Mouse (Mus musculus): ENCODE data around the gene Magi1. TPM values are rescaled to one million over a fixed set of nuclear protein-coding genes. Genes with fewer than 3 reads are reported as not detected.

Magi1 gene
- total RNA-seq, 1 experiment from 2014 or later = 0.20 TPM

GRCm38 (mm10) chr6:93819282-93819681, 464.4 kb downstream of the Magi1 start:
- no peak for ATAC-seq (replicated peaks in 1 of 2; ENCODE audit: insufficient read depth in 1 of 2, low FRiP score in 2 of 2, low TSS enrichment in 1 of 2, low read depth in 1 of 2, poor library complexity in 2 of 2, severe bottlenecking in 2 of 2)

- no peak for ATAC-seq (replicated peaks in 1 of 2; ENCODE audit: insufficient read depth in 1 of 2, low FRiP score in 2 of 2, low TSS enrichment in 1 of 2, low read depth in 1 of 2, poor library complexity in 2 of 2, severe bottlenecking in 2 of 2)
These were observed 465.2 kb downstream of the Magi1 start for GRCm38 (mm10) chr6:93818494-93818893.

- no peak for ATAC-seq (replicated peaks in 1 of 2; ENCODE audit: insufficient read depth in 1 of 2, low FRiP score in 2 of 2, low TSS enrichment in 1 of 2, low read depth in 1 of 2, poor library complexity in 2 of 2, severe bottlenecking in 2 of 2)
These were observed 478.2 kb downstream of the Magi1 start for GRCm38 (mm10) chr6:93805407-93805936.

GRCm38 (mm10) chr6:93802390-93802789, 481.3 kb downstream of the Magi1 start:
- ATAC-seq (replicated peaks in 1 of 2; ENCODE audit: insufficient read depth in 1 of 2, low FRiP score in 2 of 2, low TSS enrichment in 1 of 2, low read depth in 1 of 2, poor library complexity in 2 of 2, severe bottlenecking in 2 of 2) = no peak

- ATAC-seq (replicated peaks in 1 of 2; ENCODE audit: insufficient read depth in 1 of 2, low FRiP score in 2 of 2, low TSS enrichment in 1 of 2, low read depth in 1 of 2, poor library complexity in 2 of 2, severe bottlenecking in 2 of 2) = no peak
These were observed 483.3 kb downstream of the Magi1 start for GRCm38 (mm10) chr6:93800465-93800864.

GRCm38 (mm10) chr6:93792309-93793215, 491.2 kb downstream of the Magi1 start:
- ATAC-seq (replicated peaks in 1 of 2; ENCODE audit: insufficient read depth in 1 of 2, low FRiP score in 2 of 2, low TSS enrichment in 1 of 2, low read depth in 1 of 2, poor library complexity in 2 of 2, severe bottlenecking in 2 of 2) = no peak

- no peak for ATAC-seq (replicated peaks in 1 of 2; ENCODE audit: insufficient read depth in 1 of 2, low FRiP score in 2 of 2, low TSS enrichment in 1 of 2, low read depth in 1 of 2, poor library complexity in 2 of 2, severe bottlenecking in 2 of 2)
These were observed 494.0 kb downstream of the Magi1 start for GRCm38 (mm10) chr6:93789721-93790120.

- no peak for ATAC-seq (replicated peaks in 1 of 2; ENCODE audit: insufficient read depth in 1 of 2, low FRiP score in 2 of 2, low TSS enrichment in 1 of 2, low read depth in 1 of 2, poor library complexity in 2 of 2, severe bottlenecking in 2 of 2)
These were observed 496.7 kb downstream of the Magi1 start for GRCm38 (mm10) chr6:93787042-93787441.

- no peak for ATAC-seq (replicated peaks in 1 of 2; ENCODE audit: insufficient read depth in 1 of 2, low FRiP score in 2 of 2, low TSS enrichment in 1 of 2, low read depth in 1 of 2, poor library complexity in 2 of 2, severe bottlenecking in 2 of 2)
These were observed 497.5 kb downstream of the Magi1 start for GRCm38 (mm10) chr6:93786220-93786619.

GRCm38 (mm10) chr6:93771081-93771480, 512.6 kb downstream of the Magi1 start:
- ATAC-seq (replicated peaks in 1 of 2; ENCODE audit: insufficient read depth in 1 of 2, low FRiP score in 2 of 2, low TSS enrichment in 1 of 2, low read depth in 1 of 2, poor library complexity in 2 of 2, severe bottlenecking in 2 of 2) = peak; percentile 12 to 48; a peak in 1 of 4 replicates

GRCm38 (mm10) chr6:93770283-93771025, 513.3 kb downstream of the Magi1 start:
- peak in 1 of 2 experiments; percentile 51; a peak in 1 of 4 replicates for ATAC-seq (replicated peaks in 1 of 2; ENCODE audit: insufficient read depth in 1 of 2, low FRiP score in 2 of 2, low TSS enrichment in 1 of 2, low read depth in 1 of 2, poor library complexity in 2 of 2, severe bottlenecking in 2 of 2)

- ATAC-seq (replicated peaks in 1 of 2; ENCODE audit: insufficient read depth in 1 of 2, low FRiP score in 2 of 2, low TSS enrichment in 1 of 2, low read depth in 1 of 2, poor library complexity in 2 of 2, severe bottlenecking in 2 of 2) = no peak
These were observed 525.6 kb downstream of the Magi1 start for GRCm38 (mm10) chr6:93758114-93758513.

GRCm38 (mm10) chr6:93757353-93758087, 526.2 kb downstream of the Magi1 start:
- ATAC-seq (replicated peaks in 1 of 2; ENCODE audit: insufficient read depth in 1 of 2, low FRiP score in 2 of 2, low TSS enrichment in 1 of 2, low read depth in 1 of 2, poor library complexity in 2 of 2, severe bottlenecking in 2 of 2) = peak; percentile 100

- no peak for ATAC-seq (replicated peaks in 1 of 2; ENCODE audit: insufficient read depth in 1 of 2, low FRiP score in 2 of 2, low TSS enrichment in 1 of 2, low read depth in 1 of 2, poor library complexity in 2 of 2, severe bottlenecking in 2 of 2)
These were observed 540.6 kb downstream of the Magi1 start for GRCm38 (mm10) chr6:93743145-93743544.

GRCm38 (mm10) chr6:93739786-93740185, 543.9 kb downstream of the Magi1 start:
- ATAC-seq (replicated peaks in 1 of 2; ENCODE audit: insufficient read depth in 1 of 2, low FRiP score in 2 of 2, low TSS enrichment in 1 of 2, low read depth in 1 of 2, poor library complexity in 2 of 2, severe bottlenecking in 2 of 2) = no peak

GRCm38 (mm10) chr6:93737083-93737482, 546.6 kb downstream of the Magi1 start:
- no peak for ATAC-seq (replicated peaks in 1 of 2; ENCODE audit: insufficient read depth in 1 of 2, low FRiP score in 2 of 2, low TSS enrichment in 1 of 2, low read depth in 1 of 2, poor library complexity in 2 of 2, severe bottlenecking in 2 of 2)

GRCm38 (mm10) chr6:93736071-93736470, 547.6 kb downstream of the Magi1 start:
- ATAC-seq (replicated peaks in 1 of 2; ENCODE audit: insufficient read depth in 1 of 2, low FRiP score in 2 of 2, low TSS enrichment in 1 of 2, low read depth in 1 of 2, poor library complexity in 2 of 2, severe bottlenecking in 2 of 2) = no peak
